Mouse (Mus musculus) testis, adult 2 months (tissue): Measurements from ENCODE around the gene Dennd4a.

ENCODE experiments used
- CTCF ChIP-seq: fragments of 200-500 bp; IDR thresholded peaks from 2 replicates; pipeline ENCODE4 v1.5.1; 2012; ENCODE audit warnings: low read depth, mild to moderate bottlenecking, inconsistent platforms, low read length, moderate library complexity; ENCODE audit not compliant: control insufficient read depth, insufficient read depth, insufficient replicate concordance
- POLR2A ChIP-seq: fragments of 200-500 bp; IDR thresholded peaks from 2 replicates; pipeline ENCODE4 v1.6.1; 2012; ENCODE audit warnings: low read depth, mild to moderate bottlenecking, inconsistent platforms, low read length, moderate library complexity; ENCODE audit not compliant: control insufficient read depth

DNA sequence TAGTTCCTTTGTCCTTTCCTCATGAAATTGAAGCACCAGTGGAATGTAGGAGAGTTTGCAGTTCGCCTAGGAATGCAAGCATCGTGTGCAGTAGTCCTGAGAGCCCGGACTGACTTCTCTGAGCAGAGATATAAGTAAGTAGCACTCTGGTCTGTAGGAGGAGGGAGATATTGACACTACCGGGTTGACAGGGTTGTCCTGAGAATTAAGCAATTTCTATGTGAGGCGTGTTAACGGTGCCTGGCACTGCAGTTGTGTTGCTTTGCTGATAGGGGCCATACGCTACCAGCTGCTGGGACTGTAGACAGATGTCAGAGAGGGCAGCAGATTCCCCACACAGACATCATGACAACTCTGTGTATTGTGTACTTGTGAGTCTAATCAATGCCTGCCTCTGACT lies 142.1 kb downstream of the Dennd4a start:
- TF ChIP-seq CTCF (no peak), POLR2A (no peak)
